Mouse (Mus musculus): ENCODE data around the gene 5730522E02Rik.

5730522E02Rik gene

GRCm38 (mm10) chr11:25999738-26000137, 210.8 kb downstream of the 5730522E02Rik start:
- DNase-seq (ENCODE audit: low spot score) = no peak

- DNase-seq (ENCODE audit: low spot score) = no peak
These were observed 213.1 kb downstream of the 5730522E02Rik start for GRCm38 (mm10) chr11:25997469-25997868.

DNA sequence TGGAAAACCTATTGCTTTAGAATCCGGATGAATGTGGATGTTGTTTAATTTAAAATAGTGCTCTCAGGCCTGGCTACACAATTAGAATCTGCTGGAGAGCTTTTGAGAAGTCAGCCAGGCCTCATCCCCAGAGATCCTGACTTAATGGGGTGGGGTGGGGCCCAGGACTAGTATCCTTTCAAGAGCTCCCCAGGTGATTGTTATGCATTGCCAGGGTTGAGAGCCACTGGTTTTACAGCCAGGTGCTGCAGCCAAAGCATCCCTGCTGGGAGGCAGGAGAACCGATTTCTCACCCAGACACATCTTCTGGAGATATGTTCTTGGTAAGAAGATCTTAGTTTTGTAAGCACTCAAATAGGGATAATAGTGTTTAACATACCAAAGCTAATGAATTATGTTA, 216.4 kb downstream of the 5730522E02Rik start:
- no peak for DNase-seq (ENCODE audit: low spot score)

DNA sequence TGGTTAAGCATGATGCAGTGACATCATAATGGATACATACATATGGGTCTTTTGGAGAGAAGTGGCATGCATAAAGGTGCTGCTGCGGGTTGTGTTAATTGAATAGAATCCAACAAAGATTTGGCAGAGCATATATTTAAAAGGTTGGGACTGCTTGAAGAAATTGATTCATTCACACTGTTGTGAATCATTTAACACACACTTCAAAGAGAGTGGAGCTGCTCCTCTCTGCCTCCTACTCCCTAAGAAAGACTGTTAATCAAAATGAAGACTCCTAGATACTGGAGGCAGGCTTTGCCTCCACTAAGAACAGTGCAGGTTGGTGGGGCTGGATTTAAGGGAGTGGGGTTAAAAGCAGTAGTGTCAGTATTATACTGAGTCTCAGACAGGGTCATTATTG, 218.3 kb downstream of the 5730522E02Rik start:
- DNase-seq (ENCODE audit: low spot score) = no peak

DNA sequence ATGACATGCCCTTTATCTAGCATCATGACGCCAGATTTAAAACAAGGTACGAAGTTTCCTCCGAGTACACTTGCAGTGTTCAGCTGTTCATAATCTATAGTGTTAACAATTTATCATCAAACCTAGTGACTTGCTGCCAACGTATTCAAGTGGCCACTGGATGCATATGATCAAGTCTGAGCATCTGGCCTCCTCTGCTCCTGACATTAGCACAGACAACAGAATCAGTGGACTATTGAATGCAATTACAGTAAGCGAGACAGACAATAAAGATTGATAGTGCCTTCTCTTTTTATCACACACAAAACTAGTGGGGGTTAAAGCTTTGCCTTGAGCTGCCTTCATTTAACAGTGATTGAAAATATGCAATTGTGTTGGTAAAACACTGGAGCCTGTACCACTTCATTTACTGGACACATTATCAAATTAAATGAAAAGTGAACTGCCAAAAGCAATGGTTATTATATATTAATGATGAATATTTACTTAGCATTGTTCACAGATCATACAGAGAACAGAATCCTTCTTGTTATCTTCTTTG, 231.8 kb downstream of the 5730522E02Rik start:
- no peak for DNase-seq (ENCODE audit: low spot score)

DNA sequence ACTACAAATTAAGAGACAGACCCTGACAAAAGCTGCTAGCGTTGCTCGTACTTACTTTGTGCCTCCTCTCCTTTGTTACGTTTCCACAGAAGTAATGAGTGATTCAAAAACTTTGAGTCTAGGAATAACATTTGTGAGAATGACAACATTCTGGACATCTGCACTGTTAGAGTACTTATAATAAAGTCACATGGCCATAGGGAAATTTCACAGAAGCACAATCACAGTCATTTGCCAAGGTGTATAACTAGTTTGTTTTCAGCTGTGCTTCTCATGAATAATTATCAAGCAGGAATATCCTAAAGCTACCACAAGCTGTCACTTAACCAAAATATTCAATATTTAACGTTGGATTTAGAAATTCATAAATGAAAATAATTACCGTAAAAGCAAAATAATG, 269.1 kb downstream of the 5730522E02Rik start:
- no peak for DNase-seq (ENCODE audit: low spot score)

DNA sequence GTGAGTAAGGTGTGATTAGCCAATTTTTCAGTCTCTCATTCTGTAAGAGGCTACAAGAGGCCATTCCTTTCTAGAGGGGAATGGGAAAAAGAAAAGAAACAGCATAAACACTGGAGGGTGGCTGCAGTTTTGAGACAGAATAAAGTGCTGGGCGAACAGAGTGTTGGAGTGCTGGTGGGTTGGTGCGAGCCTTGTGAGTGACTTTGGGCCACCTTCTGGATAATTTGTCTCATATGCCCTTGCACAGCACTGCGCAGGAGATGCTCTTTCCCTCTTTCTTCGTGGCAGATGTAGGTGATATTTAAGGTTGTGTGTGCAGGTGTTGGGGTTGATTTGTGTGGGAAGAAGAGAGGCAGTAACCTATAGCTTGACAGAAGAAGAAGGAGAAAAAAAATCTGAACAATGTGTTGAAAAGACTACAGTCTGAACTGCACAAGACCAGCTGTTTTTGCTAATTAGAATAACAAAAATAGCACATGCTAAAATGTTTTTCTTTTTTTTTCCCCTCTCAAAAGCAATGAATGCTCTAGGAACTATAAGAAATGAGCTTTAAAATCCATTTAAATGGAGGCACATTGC, 269.8 kb downstream of the 5730522E02Rik start:
- no peak for DNase-seq (ENCODE audit: low spot score)

- DNase-seq (ENCODE audit: low spot score) = no peak
These were observed 284.3 kb downstream of the 5730522E02Rik start for GRCm38 (mm10) chr11:25926267-25926666.

GRCm38 (mm10) chr11:25902321-25902720, 308.2 kb downstream of the 5730522E02Rik start:
- DNase-seq (ENCODE audit: low spot score) = no peak

DNA sequence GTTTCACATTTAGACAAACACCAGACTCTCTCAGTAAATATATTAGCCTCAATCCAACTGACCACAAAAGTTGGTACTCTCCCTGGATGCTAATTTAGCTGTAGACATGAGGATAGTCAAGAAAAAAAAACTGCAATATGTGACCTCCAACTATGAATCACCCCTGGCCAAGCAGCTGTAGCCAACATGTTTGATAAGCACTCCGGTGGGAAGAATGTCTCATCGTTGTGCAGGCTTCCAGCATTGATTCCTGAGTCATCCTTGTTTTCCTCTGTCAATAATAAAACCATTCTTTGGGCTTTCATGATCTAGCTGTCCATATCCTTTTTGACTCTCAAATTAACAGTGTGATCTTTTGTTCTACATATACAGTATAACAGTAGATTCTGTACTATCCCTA, 308.9 kb downstream of the 5730522E02Rik start:
- no peak for DNase-seq (ENCODE audit: low spot score)

DNA sequence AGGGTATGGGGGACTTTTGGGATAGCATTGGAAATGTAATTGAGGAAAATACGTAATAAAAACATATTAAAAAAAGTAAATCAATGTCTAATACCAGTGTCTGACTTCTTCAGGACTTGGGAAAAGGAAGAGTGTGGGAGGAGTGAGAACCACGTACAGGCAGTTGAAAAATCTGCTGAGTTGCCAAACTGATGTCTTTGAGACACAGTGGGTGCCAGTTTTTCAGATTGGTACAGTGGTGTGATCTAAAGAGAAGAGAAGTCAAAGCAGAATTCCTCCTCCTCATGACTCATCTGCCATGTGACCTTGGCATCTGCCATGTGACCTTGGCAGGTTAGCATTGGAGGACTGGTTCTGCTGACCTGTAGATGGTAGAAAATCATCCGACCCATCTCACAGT, 316.7 kb downstream of the 5730522E02Rik start:
- no peak for DNase-seq (ENCODE audit: low spot score)

GRCm38 (mm10) chr11:25872983-25873382, 337.6 kb downstream of the 5730522E02Rik start:
- DNase-seq (ENCODE audit: low spot score) = no peak

DNA sequence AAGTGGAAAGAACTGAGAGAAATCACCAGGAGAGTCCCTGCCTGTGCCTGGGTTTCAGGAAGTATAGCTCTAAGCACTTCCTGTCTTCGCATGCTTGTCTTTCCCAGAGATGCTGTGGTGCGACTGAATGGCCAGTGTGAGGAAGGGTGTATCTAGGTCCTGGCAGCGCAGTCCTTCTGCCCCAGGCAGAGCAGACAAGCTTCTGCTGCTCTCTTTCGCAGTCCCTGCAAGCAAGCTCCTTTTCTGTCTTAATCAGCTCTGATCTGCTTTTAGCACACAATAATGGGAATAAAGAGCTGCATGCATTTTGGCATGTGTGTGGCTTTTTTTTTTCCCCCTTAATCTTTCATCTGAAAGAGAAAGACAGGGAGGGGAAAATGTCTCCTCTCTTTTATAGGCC, 338.2 kb downstream of the 5730522E02Rik start:
- no peak for DNase-seq (ENCODE audit: low spot score)

- DNase-seq (ENCODE audit: low spot score) = no peak
These were observed 344.3 kb downstream of the 5730522E02Rik start for GRCm38 (mm10) chr11:25866292-25866691.

DNA sequence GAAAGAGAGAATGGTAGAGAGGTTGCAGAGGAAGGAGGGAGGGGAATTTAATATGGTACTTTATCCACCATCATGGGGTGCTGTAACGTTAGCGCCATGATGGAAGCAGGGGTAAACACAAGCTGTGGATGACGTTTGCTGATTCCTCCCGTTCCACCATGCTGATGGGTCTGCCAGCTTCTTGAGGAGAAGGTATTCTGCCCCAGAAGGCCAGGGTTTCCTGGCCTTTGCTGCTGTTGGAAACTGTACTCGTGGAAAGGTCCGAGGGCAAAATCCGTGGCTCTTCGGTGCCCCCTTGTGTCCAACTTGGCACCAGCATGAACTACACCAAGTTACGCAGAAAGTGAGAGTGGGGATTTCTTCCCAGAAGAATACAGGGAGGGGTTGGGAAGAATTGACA, 347.9 kb downstream of the 5730522E02Rik start:
- DNase-seq (ENCODE audit: low spot score) = no peak

GRCm38 (mm10) chr11:25856629-25857568, 353.7 kb downstream of the 5730522E02Rik start:
- no peak for DNase-seq (ENCODE audit: low spot score)

GRCm38 (mm10) chr11:25855794-25856193, 354.8 kb downstream of the 5730522E02Rik start:
- DNase-seq (ENCODE audit: low spot score) = no peak

DNA sequence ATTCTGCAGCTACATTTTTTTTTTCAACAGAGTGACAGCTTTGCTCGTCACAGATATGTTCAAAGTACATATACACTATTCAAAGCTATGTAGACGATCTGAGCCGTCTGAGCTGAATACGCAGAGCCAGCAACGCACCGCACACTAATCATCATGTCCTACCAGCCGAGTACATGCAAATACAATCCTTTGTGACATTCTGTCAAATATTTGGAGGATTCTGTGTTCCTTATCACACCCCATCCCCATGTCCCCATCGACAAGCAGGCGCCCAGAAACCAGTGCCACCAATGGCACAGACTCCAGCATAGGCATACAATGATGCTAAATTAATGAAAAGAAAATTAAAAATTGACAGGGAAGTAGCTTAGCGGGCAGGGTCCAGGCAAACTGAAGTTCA, 356.3 kb downstream of the 5730522E02Rik start:
- DNase-seq (ENCODE audit: low spot score) = no peak

GRCm38 (mm10) chr11:25853032-25853431, 357.5 kb downstream of the 5730522E02Rik start:
- DNase-seq (ENCODE audit: low spot score) = no peak

GRCm38 (mm10) chr11:25848824-25849644, 361.5 kb downstream of the 5730522E02Rik start:
- DNase-seq (ENCODE audit: low spot score) = no peak

DNA sequence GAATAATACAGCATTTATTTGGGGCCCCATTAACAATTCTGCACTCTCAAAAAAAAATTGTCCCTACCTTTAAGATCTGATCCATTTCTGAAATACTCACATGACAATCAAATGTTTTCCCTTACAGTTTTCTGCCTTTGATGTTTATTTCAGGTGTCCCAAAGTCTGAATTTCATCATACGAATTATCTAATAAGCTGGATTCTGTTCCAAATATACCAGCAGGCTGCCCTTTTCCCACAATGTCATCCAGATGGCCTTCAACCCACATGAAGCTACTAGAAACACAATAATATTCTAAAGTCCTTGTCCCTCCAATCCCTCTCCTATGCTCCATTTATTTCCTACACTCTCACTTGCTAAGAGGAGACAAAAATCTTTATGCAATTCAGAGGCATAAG, 372.1 kb downstream of the 5730522E02Rik start:
- no peak for DNase-seq (ENCODE audit: low spot score)

DNA sequence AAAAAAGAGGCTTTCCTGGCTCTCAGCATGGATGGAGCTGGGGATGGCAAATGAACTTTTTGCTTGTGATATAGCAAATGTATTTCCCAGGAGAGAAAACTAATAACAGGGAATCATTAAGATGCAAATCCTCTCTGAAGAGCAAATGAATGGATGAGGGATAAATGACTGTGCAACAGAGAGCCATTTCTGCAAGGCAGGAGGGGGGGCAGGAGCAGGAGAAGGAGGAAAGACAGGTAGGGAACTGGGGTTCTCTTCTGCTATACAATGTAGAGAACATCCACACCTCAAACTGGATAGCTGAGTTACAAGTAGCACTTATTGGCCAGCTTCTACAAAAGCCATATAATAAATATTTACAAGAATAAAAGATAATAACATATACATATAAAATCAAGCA, 390.8 kb downstream of the 5730522E02Rik start:
- no peak for DNase-seq (ENCODE audit: low spot score)
